Mouse (Mus musculus) ES-Bruce4 (cell line): ENCODE data around the gene Adgre5.
A peak's percentile ranks its signal among the peaks of the same experiment; 100 is the strongest.

Experiments
- EP300 ChIP-seq: IDR thresholded peaks from 2 replicates; pipeline ENCODE4 v1.6.1; 2011; ENCODE audit warnings: low read depth, low read length; ENCODE audit not compliant: insufficient read depth
- POLR2A ChIP-seq: IDR thresholded peaks from one replicate; pipeline ENCODE4 v1.8.1; 2011; ENCODE audit warnings: low read length; ENCODE audit not compliant: insufficient read depth

DNA sequence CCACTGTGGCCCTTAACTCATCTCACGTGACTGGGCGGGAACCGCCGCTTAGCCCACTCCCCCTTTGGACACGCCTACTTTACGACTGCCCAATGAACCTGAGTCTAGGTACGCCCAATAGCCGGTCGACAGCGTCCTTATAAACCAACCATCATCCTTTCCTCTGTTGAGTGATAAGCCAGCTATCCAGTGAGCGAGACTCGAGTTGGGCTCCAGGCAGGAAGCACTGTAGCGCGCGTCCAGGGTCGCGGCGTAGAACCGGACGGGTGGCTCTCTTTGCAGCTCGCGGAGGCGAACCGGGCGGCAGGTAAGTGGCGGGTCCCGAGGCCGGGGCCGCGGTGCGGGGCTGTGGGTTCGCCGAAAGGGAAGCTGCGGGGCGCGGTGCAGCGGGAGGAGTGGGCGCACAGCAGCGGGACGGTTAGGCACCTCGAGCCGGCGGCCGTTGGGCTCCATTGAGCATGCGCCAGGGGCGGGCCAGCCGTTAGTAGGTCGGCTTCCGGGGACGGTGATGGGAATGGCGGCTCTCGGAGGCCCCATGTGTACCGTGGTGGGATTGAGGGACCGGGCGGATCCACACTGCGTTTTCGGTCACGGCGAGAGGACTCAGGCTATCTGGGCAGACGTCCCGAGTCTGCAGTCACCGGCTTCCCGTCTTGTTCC lies 26.0 kb downstream of the Adgre5 start, which contains the start of gene Ddx39:
- TF ChIP-seq EP300 (peak; percentile 47; the same call in 1 of the 2 replicates), POLR2A (no peak)
